Mouse (Mus musculus): Measurements from ENCODE around the gene Bend7. TPM values are rescaled to one million over a fixed set of nuclear protein-coding genes. Genes with fewer than 3 reads are reported as not detected.

Gene Bend7
- 6.0 and 7.7 TPM in 2 replicates for total RNA-seq (2014; rRNA removed)
- 3.7 and 3.9 TPM in 2 replicates for polyA plus RNA-seq (2012; rRNA removed)

DNA sequence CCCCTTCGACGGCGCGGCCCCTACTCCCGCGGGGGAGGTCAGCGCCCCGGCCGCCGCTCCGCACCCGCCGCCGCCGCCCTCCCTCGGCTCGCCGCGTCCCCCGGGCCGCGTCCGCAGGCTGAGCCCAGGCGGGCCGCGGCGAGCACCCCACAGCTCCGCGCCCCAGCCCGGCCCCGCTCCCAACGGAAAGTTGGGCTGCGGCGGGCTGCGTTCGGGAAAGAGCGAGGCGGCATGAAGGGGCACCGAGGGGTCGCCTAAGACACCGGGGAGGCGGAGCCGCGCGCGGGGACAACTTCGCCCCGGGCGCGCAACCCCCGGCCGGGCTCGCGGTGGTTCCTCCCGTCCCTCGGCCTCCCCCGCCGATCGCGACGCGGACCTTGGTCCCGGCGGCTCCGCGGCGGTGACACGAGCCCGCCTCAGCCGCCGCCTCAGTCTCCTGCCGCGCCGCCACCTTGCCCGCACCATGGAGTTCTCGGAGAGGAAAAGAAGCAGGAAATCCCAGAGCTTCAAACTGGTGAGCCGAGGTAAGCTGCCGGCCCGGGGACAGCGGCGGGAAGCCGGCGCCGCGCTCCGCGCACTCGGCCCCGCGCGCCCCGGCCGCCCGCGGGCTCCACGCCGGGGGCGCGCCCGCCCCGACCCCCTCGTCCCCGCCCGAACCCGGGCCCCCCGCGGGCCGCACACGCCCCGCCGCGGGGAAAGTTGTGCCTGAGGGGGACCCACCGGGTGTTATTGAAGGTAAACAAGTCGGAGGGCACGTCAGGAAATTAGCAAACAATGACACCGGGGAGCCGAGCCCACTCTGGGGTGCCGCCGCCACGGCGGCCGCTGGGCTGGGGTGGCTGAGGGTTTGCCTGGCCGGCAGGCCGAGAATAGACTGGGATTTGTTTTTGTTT is at the start of gene Bend7:
TSS of gene Bend7 (plus strand) at position 63 of the 893 bp plus-strand sequence.
- peak within 1 kb of the TSS; percentile 100 for H3K9ac ChIP-seq (ENCODE audit: low read depth, low read length)
- TF ChIP-seq CTCF (IDR thresholded peaks at IDR 0.05; ENCODE audit: low read depth, low read length) (no peak), POLR2A (IDR thresholded peaks at IDR 0.05; ENCODE audit: extremely low read depth, insufficient read depth, low read length) (0 out of 2 replicates have a peak, but pooled peaks have one; percentile 8)
- WGBS = 2% methylated on average over 112 of the region's 124 CpGs
- H3K27ac ChIP-seq (replicated peaks; ENCODE audit: insufficient read depth, low read depth, low read length) = peak within 1 kb of the TSS; percentile 88
- H3K4me1 ChIP-seq (ENCODE audit: control insufficient read depth, insufficient read depth, low read length) = peaks cover 4% of the 10 kb centered on the region
- H3K4me3 ChIP-seq (ENCODE audit: insufficient read depth, low read depth, low read length) = peak within 1 kb of the TSS; percentile 99
- peak; percentile 16 for DNase-seq (ENCODE audit: extremely low read depth, low read depth, low spot score)
- H3K27me3 ChIP-seq (ENCODE audit: control insufficient read depth, insufficient read depth, low read length) = no peaks in the 10 kb centered on the region
- no peaks in the 10 kb centered on the region for H3K36me3 ChIP-seq (ENCODE audit: control insufficient read depth, insufficient read depth, low read length)
- H3K79me2 ChIP-seq (ENCODE audit: control insufficient read depth, insufficient read depth, low read length) = no peaks in the 10 kb centered on the region

DNA sequence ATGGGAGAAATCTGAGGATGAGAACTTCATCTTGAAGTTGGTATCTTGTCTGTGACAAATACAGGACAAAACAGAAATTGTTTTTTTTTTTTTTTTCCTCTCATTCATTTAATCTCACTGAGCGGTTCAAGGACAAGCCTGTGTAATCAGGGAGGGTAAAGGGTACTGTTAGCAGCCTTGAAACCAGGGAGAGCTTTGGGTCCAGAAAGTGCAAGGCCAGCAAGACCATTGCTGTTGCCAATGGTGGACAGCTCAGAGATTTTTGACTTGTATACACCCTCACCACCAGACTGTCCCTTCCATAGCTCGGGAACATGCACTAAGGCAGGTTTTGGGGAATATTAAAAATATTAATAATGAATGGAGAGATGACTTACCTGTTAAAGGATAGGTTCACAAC is 49.0 kb upstream of the Bend7 start:
- no peak for TF ChIP-seq CTCF (IDR thresholded peaks at IDR 0.05; ENCODE audit: low read depth, low read length)
- no peak for TF ChIP-seq POLR2A (IDR thresholded peaks at IDR 0.05; ENCODE audit: extremely low read depth, insufficient read depth, low read length)
- DNase-seq (ENCODE audit: extremely low read depth, low read depth, low spot score) = no peak
- Histone ChIP-seq H3K4me3 (ENCODE audit: insufficient read depth, low read depth, low read length) (no peak overlapping the region), H3K27ac (replicated peaks; ENCODE audit: insufficient read depth, low read depth, low read length) (no peak overlapping the region), H3K79me2 (ENCODE audit: control insufficient read depth, insufficient read depth, low read length) (no peaks in the 10 kb centered on the region), H3K36me3 (ENCODE audit: control insufficient read depth, insufficient read depth, low read length) (no peaks in the 10 kb centered on the region), H3K27me3 (ENCODE audit: control insufficient read depth, insufficient read depth, low read length) (no peaks in the 10 kb centered on the region), H3K4me1 (ENCODE audit: control insufficient read depth, insufficient read depth, low read length) (no peaks in the 10 kb centered on the region), H3K9ac (ENCODE audit: low read depth, low read length) (no peak overlapping the region)
- WGBS = 82% methylated on average over 2 of the region's 2 CpGs

DNA sequence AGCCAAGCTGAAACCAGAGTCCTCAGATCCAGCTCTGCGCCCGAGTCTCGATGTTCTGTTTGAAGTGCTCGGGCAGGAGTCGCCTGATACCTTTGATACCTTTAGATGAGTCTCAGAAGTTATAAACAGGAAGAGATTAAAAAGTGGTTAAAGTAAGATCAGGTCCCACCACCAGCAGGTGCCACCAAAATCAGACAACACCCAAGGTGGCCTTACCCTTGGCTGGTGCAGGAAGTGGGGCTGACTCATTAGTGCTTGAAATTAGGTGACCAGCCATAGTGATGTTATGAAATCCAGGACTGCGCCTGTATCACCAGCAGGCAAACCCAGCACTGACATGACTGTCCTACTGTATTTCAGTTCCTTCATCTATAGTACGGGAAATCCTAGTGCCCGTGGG is 47.9 kb upstream of the Bend7 start:
- WGBS = 88% methylated on average over 8 of the region's 8 CpGs
- no peaks in the 10 kb centered on the region for H3K4me1 ChIP-seq (ENCODE audit: control insufficient read depth, insufficient read depth, low read length)
- peak; percentile 28 for DNase-seq (ENCODE audit: extremely low read depth, low read depth, low spot score)
- H3K27me3 ChIP-seq (ENCODE audit: control insufficient read depth, insufficient read depth, low read length) = no peaks in the 10 kb centered on the region
- no peak overlapping the region for H3K4me3 ChIP-seq (ENCODE audit: insufficient read depth, low read depth, low read length)
- H3K9ac ChIP-seq (ENCODE audit: low read depth, low read length) = no peak overlapping the region
- no peak for TF ChIP-seq POLR2A (IDR thresholded peaks at IDR 0.05; ENCODE audit: extremely low read depth, insufficient read depth, low read length)
- TF ChIP-seq CTCF (IDR thresholded peaks at IDR 0.05; ENCODE audit: low read depth, low read length) = no peak
- H3K36me3 ChIP-seq (ENCODE audit: control insufficient read depth, insufficient read depth, low read length) = no peaks in the 10 kb centered on the region
- no peaks in the 10 kb centered on the region for H3K79me2 ChIP-seq (ENCODE audit: control insufficient read depth, insufficient read depth, low read length)
- no peak overlapping the region for H3K27ac ChIP-seq (replicated peaks; ENCODE audit: insufficient read depth, low read depth, low read length)

DNA sequence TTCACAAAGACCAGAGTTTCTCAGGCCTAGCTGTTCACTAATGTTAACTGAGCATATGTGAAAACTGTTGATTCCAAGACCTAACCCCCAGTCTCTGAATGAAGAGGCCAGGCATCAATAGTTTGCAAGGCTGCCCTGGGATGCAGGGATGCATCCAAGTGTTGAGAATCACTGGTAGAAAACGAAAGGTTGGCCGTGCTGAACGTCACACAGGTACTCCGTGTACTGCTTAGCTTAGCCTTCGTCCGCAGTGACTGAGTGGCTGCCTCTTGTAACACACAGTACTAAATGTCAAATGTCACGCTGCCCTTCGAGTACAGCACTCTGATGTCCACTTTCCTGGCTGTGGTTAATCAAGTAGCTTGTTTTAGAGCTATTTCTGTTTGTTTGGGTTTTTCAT is 46.0 kb upstream of the Bend7 start:
- WGBS = 85% methylated on average over 8 of the region's 8 CpGs
- no peak overlapping the region for H3K4me3 ChIP-seq (ENCODE audit: insufficient read depth, low read depth, low read length)
- TF ChIP-seq CTCF (IDR thresholded peaks at IDR 0.05; ENCODE audit: low read depth, low read length) = no peak
- TF ChIP-seq POLR2A (IDR thresholded peaks at IDR 0.05; ENCODE audit: extremely low read depth, insufficient read depth, low read length) = no peak
- H3K9ac ChIP-seq (ENCODE audit: low read depth, low read length) = no peak overlapping the region
- H3K4me1 ChIP-seq (ENCODE audit: control insufficient read depth, insufficient read depth, low read length) = no peaks in the 10 kb centered on the region
- no peak for DNase-seq (ENCODE audit: extremely low read depth, low read depth, low spot score)
- no peak overlapping the region for H3K27ac ChIP-seq (replicated peaks; ENCODE audit: insufficient read depth, low read depth, low read length)
- no peaks in the 10 kb centered on the region for H3K36me3 ChIP-seq (ENCODE audit: control insufficient read depth, insufficient read depth, low read length)
- H3K27me3 ChIP-seq (ENCODE audit: control insufficient read depth, insufficient read depth, low read length) = no peaks in the 10 kb centered on the region
- H3K79me2 ChIP-seq (ENCODE audit: control insufficient read depth, insufficient read depth, low read length) = no peaks in the 10 kb centered on the region

DNA sequence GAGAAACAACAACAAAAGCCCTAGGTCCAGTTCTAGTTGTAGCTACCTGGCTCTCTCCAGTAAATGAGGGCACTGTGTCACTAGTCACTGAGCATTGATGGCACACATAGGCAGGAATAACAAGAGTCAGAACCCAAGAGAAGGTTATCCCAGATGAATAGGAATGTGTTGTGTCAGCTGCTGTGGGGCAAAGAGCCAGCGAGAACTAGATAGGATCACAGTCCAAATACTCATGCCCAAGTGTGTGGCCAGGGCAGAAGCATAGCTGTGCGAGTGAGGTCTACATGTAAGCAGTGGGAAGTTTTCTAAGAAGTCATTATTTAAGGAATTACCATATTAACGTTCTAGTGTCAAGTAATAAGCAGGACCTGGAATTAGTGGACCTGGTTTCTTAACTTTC is 37.7 kb upstream of the Bend7 start:
- Histone ChIP-seq H3K27ac (replicated peaks; ENCODE audit: insufficient read depth, low read depth, low read length) (no peak overlapping the region), H3K4me1 (ENCODE audit: control insufficient read depth, insufficient read depth, low read length) (no peaks in the 10 kb centered on the region), H3K79me2 (ENCODE audit: control insufficient read depth, insufficient read depth, low read length) (no peaks in the 10 kb centered on the region), H3K4me3 (ENCODE audit: insufficient read depth, low read depth, low read length) (no peak overlapping the region), H3K9ac (ENCODE audit: low read depth, low read length) (no peak overlapping the region), H3K27me3 (ENCODE audit: control insufficient read depth, insufficient read depth, low read length) (no peaks in the 10 kb centered on the region), H3K36me3 (ENCODE audit: control insufficient read depth, insufficient read depth, low read length) (no peaks in the 10 kb centered on the region)
- WGBS = 79% methylated on average over 3 of the region's 3 CpGs
- TF ChIP-seq CTCF (IDR thresholded peaks at IDR 0.05; ENCODE audit: low read depth, low read length) = no peak
- no peak for TF ChIP-seq POLR2A (IDR thresholded peaks at IDR 0.05; ENCODE audit: extremely low read depth, insufficient read depth, low read length)
- DNase-seq (ENCODE audit: extremely low read depth, low read depth, low spot score) = no peak

DNA sequence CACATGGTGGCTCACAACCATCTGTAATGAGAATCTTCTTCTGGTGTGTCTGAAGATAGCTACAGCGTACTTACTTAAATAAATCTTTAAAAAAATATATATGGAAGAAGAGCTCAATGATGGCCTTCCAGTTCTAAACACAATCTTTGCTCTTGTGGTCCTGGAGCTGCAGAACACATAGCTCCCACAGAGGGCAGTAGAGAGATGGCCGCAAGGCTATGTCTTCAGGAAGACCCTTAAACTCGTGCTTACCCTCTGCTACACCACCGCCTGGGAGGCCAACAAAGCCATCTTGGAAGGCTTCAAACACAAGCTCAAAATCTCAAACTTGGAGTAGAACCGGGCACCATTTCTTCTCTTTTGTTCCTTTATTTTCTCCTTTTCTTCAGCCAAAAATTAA is 6.4 kb upstream of the Bend7 start:
- no peaks in the 10 kb centered on the region for H3K27me3 ChIP-seq (ENCODE audit: control insufficient read depth, insufficient read depth, low read length)
- TF ChIP-seq POLR2A (IDR thresholded peaks at IDR 0.05; ENCODE audit: extremely low read depth, insufficient read depth, low read length) (no peak), CTCF (IDR thresholded peaks at IDR 0.05; ENCODE audit: low read depth, low read length) (peak; percentile 54)
- WGBS = 56% methylated on average over 5 of the region's 5 CpGs
- no peaks in the 10 kb centered on the region for H3K79me2 ChIP-seq (ENCODE audit: control insufficient read depth, insufficient read depth, low read length)
- no peaks in the 10 kb centered on the region for H3K36me3 ChIP-seq (ENCODE audit: control insufficient read depth, insufficient read depth, low read length)
- DNase-seq (ENCODE audit: extremely low read depth, low read depth, low spot score) = no peak
- H3K4me1 ChIP-seq (ENCODE audit: control insufficient read depth, insufficient read depth, low read length) = no peaks in the 10 kb centered on the region
- no peak overlapping the region for H3K4me3 ChIP-seq (ENCODE audit: insufficient read depth, low read depth, low read length)
- H3K9ac ChIP-seq (ENCODE audit: low read depth, low read length) = no peak overlapping the region
- H3K27ac ChIP-seq (replicated peaks; ENCODE audit: insufficient read depth, low read depth, low read length) = no peak overlapping the region
